Mouse (Mus musculus) retina, postnatal 1 day (tissue): Measurements from ENCODE around the gene Dock2.

Experiments used
- DNase-seq: peaks from one replicate; pipeline ENCODE4 v3.0.0-alpha.2; 2012

The Dock2 gene

DNA sequence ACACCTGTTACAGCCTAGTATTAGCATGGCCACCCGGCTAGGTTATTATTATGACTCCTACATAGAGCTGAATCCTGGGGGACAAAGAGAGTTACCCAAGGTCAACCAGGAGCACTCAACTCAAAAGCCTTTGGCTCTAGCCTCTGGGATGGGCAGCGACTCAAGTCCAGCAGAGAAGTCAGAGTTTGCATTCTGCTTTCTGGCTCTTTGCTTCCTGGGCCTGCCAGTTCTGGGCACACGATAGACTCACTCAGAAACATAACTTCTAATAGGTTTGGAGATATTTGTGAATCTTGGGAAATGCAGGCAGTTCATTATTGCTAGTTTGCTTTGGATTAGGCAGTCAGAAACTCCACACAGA, 367.1 kb downstream of the Dock2 start:
- DNase-seq = no peak

DNA sequence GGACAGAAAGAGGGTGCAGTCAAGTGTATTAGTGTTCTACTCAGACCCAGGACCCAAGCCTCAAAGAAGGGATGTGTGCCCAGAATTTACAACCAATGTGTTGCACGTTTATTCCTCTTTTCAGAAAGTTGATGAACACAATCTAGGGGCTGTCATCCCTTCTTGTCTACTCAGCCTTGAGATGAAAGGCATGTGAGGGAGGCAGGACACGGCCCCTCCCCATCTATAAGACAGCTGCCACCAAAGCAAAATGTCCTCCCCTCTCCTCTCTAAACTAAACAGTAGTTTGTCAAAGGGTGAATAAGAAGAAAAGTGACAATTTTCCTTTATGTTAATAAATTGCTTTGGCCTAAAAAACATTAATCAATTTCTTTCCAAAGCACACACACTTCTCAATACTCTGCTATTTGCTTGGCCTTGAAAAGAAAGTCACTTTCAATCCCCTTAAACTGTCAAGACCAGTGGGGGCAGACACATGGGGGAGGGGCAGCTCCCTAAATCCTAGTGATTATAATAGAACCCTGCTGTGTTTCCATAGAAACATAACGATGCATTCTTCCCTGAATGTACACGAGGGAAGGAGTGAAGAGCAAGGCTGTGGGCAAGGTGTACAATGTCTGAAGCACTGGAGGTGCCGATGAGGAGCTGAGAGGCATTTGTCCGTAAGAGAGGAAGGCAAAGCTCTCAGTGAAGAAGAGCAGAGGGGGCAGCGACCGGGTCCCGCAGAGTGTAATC, 367.6 kb downstream of the Dock2 start:
- DNase-seq = peak; percentile 58

DNA sequence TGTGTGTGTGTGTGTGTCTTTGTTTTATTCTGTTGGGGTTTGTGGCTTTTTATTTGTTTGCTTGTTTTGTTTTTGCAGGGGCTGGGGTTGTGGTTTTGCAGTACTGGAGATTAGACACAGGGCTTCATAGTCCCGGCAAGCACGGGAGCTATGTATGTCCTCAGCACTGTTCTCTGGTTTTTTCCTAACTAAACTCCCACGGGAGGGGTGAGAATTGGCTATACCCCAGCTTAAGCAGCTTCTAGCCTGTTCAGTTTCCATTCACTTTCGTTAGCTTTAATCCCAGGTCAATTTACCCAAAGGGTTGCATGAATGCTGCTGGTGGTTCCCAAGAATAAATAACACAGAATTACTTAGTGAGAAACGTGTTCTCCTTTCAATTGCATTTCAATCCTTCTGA, 376.8 kb downstream of the Dock2 start:
- DNase-seq = no peak

DNA sequence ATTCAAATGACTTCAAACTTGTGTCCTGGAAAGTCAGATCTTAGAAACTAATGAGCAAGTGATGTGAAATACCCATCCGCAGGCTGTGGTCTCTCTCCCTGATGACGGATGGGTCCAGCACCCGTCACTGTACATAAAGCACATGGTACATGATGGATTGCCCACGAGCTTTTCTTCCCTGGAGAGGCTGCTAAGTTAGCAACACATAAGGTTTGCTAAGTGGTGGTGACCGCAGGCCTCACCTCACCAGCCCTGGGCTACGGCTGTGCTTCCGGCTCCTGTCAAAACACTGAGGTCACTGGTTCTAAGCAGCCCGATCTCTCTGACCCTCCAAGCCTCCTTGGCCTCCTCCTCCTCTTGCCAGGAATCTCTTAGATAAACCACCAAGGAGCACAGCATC, 377.4 kb downstream of the Dock2 start:
- DNase-seq = peak; percentile 54

DNA sequence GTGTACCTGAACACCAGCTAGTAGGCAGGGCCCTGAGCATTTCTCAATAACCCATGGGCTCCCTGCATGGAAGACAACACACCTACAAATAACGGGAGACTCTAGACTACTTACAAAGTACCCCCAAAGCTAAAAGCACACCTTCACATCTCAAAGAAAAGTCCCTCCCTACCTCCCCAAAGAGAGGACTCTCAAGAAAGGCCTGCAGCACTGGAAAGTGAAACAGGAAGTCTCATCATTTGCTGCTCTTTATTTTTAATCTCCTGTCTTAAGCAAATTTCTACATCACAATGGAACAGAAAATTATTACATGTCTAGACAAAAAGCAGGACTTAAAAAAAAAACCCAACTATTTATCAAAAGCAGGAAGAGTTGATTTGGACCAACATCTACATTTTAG, 378.4 kb downstream of the Dock2 start:
- DNase-seq = no peak

DNA sequence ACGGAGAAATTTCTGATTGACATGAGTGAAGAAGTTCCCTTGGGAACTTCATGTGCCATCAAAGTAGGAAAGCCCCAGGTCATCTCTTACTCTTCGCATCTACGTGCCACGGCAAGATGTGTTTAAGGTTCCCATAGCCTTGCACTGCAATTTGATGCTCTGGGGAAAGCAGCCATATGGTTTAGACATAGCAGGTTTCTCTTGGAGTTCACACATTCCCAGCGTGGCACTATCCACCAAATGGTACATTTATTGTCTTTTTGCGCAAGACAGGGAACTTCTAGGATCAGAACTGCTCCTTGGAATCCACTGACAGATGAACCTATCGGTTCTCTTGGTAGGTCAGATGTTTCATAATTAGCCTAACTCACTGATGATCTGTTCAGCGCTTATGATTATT, 382.3 kb downstream of the Dock2 start:
- no peak for DNase-seq

DNA sequence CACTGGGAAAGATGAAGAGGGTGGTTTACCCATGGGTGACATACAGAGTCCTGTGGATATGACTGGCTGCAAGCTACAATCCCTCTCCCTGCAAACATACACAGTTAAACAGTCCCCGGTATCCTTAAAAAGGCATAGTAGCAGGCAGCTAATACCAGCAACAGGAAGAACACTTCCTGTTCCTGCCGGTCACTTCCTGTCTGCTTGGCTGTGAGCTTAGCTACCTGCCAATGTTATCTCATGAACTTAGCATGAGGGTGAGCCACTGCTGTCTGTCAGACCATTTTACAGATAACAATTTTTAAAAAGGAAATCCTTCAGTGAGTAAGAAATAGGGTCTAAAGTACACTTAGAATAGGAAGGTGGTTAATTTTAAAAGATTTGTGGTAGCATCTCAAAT, 385.1 kb downstream of the Dock2 start:
- no peak for DNase-seq

DNA sequence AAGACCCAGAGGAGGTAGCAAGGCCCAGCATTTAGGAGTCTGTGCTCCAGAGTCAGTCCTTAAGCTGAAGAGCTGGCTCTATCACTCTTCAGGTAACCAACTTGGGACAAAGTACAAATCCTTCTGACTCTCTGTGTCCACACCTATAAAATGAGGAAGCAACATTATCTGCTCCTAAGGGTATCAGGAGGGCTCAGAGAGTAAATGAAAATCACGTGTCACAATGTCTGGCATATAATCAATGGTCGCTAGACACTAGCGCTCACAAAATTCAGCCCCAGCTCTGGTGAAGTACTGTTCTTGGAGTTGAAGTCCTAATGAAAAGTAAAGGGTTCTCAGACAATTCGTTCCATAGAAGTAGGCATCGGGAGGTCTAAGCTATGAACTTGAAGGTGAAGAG, 386.0 kb downstream of the Dock2 start:
- DNase-seq = no peak

DNA sequence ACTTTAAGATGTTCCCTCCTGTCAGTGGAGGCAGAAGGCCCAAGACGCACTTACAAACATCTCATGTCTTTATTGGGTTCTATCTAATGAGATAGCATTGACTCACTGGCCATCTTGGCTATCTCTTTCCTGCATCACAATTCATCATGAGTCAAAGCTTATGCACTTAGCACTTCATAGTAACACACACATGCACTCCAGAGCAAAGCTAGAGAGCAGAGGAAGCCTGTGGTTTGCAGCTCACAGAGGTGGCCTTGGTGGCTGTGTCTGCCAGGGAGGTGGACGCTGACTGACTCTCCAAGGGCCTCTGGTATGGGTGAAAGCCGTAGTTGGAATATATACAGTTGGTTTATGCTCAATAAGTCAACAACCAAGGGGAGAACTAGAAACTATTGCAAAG, 387.9 kb downstream of the Dock2 start:
- DNase-seq = no peak

DNA sequence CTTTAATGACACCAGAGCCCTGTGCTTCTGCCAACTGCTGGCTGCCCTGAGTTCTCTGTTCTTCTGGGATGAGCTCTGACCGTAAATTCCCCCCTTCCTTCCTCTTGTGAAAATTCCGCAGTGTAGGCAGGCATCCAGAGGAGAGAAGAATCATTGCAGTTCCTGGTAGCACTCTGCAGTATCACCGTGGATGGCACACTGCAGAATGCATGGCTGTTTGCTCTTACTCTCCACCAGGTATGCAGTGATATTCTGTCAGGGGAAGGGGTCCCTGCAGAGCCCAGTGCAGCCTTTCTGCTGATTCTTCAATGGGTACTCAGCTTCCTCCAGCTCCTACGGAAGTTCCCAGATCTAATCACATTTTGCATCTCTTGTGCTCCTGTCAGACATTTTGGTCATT, 391.6 kb downstream of the Dock2 start:
- DNase-seq = no peak

DNA sequence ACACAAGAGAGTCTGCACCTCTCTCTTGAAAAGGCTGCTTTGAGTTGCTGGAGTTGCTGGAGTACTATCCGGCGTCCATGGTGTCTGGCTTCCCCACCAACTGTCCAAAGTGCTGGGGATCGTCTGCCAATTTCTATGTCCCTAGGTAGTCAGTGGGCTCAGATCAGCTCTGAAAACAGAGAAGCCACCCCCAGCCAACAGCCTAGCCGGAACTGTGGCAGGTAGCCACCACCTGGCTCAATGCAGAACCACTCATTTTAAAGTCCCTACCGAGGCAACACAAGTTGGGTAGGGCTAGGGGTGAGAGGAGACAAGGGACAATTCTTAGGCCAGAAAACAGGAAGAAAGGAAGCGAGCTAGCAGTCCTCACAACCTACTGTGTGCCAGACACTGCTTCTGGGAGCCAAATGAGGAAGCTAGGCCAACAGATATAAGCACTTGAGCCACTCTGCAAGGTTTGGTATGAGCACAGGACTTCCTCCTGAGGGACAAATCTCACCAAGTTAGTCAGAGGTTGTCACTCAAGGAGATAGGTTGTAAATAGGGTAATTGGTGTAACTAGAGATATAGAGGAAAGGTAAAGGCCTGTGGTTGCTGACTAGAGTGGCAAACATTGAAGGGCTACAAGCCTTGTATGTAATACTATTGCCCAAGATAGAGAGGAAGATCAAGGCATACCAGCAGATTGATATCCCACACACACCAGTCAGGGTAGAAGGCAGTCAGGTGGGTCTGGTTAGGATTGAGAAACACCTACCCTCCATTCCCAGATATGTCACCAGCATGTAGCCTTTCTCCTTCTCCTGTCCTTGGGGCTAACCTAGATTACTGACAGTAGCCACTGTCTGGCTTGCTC, 394.2 kb downstream of the Dock2 start:
- no peak for DNase-seq

DNA sequence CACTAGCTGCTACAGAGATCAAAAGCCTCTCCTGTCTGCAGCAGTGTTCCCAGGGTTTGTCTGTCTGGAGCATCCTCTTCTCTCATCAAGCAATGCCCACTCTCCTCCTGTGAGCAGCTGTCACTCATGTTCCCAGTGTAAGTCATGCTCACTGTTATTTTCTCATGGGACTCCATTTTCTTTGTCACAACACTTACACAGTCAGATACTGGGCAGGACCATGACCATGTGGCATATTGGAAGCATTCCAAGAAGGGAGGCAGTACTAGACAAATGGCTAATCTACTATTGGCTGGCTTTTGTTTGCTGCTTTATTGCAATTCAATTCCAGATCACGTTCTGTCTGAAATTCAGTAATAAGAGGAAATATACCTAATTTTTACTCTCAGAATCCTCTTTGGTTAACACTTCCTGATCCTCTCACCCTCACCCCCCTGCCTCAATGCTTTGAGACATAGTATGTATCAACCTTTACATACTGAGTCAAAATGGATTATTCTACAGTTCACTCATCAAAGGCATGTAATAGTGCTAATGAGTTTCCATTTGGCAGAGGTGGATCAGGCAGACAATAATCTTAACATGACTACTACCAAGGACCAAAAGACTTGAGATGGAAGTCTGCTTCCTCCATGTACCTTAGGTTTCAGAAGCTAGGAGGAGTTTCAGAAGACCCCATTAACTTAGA, 398.5 kb downstream of the Dock2 start:
- DNase-seq = no peak

DNA sequence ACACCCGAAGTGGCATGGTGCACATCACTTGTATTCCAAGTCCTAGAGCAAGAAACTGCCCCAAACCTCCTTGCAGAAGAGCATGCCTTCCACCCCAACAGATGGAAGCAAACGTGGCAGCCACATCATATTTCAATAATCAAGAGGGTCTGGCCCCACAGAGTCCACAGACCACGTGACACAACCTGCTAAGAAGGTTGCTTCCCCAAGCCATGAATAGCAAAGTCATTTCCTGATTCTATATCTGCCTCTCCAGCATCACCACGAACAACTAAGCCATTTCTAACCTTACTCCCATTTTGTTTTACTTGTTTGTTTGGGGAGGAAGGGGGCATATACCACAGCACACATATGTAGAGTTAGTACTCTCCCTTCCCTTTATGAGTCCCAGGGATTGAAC, 399.5 kb downstream of the Dock2 start:
- no peak for DNase-seq

DNA sequence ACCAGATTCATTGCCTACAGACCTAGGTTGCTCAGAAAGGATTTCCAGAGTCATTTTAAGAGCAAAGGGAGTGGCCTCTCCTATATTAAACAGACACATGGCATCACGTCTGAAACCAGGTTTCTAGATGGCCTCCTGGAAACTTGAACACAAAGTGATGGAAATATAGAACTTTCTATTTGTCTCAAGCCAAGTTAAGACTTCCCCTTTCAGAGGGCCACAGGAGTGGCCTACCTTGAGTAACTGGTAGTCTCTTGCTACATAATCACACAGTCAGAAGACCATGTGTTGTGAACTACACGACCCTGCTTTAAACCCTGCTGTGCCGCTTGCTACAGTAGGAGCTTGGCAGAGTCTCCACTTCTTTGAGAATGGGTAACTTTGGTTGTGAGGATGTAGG, 400.2 kb downstream of the Dock2 start:
- no peak for DNase-seq

DNA sequence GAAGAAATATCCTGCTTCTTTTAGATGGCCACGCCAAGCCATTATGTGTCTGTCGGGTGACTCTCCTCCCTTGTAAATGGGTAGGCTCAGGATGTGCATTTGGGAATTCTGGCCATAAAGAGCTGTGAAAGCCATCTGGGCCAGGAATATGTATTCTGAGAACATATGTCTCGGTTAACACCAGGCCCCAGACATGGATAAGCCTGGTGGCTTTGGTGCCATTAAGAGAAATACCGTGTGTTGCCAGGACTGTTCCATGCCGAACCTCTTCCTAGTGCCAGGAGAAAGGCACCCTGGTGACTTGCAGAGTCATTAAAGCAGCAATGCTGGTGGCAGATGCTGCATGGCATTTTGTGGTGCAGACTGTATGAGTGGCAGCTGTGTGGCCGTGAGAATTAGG, 406.0 kb downstream of the Dock2 start:
- no peak for DNase-seq

DNA sequence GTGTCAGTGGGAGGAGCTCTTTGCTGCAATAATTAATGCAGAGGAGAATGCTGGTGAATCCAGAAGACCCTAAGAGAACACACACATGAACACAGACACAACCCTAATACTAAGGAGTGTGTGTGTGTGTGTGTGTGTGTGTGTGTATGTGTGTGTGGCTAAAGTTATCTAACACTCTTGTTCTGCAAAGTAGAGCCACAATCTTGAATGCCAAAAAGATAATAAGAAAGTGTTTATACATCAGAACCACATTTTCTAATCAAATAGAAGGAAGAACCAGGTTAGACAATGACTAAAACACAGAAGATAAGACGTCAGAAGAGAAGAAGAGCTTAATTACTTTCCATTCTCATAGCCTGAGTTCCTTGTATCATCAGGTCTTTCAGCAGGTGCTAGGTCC, 408.1 kb downstream of the Dock2 start:
- no peak for DNase-seq

DNA sequence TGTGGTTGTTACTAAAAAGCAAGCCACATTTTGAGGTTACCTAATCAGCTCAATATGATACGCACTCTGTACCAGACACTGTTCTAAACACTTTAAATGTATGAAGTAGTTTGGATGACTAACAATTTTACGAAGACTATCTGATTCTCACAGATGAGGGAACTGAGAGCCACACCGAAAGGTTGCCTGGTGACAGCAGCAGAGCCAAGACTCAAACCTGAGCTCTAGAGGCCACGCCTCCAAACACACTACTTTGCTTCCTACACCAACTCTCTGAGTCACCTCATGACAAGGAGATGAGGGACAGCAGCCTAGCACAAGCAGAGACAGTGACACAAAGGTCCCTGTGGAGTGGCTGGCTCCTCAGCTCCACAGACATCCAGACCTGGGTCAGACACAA, 411.5 kb downstream of the Dock2 start:
- DNase-seq = no peak

DNA sequence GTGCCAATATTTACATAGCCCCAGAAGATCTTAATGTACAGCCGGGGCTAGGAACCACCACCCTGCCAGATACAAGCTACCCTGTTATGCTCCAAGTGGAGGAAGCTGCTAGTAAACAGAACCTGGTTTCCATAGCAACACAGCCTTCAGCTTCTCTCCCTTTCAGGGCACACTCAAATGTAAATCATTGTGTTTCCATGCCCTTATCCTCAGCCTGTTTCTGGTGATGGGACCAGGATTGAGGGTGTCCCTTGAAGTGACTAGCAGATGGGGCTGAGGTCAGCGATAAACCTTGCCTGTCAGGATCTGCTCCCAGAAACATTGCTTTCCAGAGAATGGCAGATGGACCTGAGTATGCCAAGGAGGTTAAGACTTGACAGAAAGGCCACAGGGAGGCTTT, 427.6 kb downstream of the Dock2 start:
- DNase-seq = no peak

DNA sequence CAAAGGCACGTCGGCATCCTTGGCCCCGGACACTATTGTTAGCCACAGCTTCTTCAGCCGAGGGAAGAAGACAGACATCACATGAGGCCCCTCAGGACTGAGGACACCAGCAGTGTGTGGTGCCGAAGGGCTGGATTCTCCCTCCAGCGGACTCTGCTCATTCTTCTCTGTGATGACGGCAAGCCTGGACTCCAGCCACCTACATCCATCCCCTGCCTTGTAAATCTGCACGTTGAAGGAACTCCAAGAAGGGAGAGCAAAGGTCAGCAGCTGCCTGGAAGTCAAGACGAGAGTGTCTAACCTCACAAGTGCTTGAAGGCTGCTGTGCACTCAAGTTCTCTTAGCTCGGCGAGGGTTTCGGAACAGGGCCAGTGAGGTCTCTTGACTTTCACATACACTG, 428.3 kb downstream of the Dock2 start:
- no peak for DNase-seq

DNA sequence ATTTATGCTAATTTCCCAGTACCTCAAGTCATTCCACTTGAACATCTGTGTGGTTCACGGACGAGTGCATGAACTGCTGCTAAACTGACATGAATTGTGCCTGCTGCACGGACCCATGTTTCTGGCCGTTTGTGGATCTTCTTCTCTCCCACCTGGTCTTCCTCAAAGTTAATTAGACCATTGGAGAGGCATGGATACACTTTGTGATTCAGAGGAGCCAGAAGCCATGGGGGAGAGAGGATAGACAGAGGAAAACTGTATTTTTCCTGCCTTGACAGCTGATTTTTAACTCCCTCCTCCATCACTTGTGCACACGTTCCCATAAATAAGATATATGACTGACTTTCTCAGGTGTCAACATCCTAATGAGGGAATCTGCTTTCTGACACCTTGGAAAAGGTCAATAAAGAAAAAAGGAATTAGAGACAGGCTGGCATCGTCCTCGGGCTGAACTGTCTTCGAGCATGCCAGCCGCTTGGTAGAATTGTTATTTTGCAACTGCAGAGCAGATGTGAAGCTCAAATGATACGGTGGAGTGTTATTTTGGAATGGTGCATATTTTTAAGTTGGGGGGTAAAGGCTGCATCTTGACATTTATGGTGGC, 434.1 kb downstream of the Dock2 start:
- no peak for DNase-seq

DNA sequence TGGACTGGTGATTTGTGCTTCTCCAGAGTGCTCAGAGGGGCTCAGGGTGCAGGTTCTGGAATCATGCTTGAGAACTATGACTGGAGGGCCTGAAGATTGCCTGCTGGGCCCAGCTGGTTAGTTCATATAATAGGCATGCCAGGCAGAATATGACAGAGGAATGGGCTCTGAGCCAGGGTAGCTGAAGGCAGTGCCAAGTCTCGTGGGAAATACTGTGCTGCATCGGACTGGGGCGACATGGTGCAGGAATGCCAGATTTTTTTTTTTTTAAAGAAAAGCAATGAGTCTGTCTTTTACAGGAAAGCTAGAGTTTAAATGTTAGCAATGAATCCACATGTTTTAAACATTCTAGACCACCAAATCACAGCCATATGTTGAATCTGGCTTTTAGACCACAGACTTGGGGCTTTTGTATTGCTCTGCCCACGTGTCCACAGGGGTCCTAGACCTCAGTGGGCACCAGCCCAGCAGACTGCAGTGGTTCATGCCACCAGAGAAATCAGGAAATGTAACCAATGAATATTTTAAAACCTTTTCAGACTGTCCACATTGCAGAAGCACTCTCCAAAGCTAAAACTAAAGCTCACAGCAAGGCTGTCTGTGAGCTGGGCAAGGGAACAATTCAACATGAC, 435.3 kb downstream of the Dock2 start:
- DNase-seq = peak; percentile 27

DNA sequence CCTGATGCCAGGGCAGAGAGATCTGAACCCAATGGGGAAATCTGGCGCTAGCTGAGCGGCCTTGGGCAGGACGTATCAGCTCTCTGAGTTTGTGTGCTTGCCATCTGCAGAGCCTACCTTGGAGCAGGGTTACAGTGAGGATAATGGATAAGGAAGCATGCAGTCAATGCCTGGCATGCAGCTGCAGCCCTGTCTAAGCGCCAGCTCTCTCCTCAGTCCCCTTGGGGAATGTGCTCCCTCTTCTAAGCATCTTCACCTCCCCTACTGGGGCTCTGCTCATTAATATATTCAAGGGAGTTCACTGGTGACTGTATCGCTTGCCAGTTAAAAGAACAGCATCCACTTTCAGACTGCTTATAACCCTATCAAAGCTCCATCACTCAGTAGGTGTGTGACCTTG, 439.4 kb downstream of the Dock2 start:
- no peak for DNase-seq

DNA sequence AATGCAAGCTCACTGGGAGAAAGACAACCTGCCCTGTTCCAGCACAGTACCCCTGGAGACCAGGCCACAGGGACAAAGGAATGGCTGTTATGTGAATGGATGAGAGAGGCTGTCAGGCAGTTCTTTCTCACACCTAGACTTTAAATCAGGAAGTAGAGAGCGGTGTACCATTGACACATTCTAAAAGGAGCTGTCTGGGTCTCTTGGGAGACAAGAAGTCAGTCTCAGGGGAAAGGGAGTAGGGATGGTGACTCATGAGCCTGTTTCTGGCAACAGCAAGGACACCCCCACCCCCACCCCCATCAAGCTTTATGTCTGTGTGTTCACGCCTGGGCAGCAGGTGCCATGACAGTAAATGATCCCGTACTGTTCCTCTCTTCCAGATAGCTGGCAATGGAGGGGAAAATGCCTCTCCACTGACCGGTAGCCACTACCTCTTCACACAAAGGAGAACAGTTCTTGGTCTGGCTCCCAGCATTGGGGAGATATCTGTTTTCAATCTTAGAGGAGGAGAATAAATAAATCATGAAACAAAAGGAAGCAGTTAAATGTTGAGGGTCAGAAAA, 439.9 kb downstream of the Dock2 start:
- no peak for DNase-seq
